Mouse (Mus musculus): ENCODE data around the gene Mycn. TPM values are rescaled to one million over a fixed set of nuclear protein-coding genes. Genes with fewer than 3 reads are reported as not detected.

Mycn gene
- 0.63 and 8.4 TPM in 2 replicates for polyA plus RNA-seq (2012; rRNA removed; ENCODE audit: low replicate concordance)

DNA sequence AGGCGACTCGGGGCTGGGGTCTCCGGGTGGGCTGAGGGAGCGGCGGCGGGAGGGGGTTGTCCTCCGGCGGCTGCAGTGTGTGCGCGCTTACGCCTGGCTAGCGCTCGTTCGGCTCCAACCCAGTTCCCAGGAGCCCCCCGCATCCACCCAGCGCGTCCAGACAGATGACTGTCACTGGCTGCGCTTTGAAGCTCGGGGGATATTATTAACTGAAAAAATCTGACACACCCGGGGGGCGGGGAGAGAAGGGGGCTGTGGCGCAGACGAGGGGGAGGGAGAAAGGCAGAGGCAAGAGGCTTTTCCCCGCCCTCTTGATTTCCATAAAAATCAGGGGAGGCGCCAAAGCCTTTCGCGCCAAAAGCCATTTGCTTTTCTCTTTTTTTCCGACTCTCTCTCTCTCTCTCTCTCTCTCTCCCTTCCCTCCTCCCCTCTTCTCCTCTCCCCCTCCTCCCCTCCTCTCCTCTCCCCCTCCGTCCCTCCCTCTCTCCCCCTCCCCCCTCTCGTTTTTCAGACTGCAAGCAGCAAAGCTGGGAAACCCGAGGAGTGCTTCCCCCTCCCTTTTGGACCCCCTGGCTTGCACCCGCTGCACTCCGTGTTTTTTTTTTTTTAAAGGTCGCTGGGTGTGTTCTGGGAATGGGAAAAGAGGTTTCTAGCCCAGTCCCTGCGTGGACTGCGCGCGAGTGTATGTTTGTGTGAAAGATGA, at the start of gene Mycn:
Gene Mycn, minus strand, starts transcription at position 254 of the 703 bp plus-strand sequence.

